Comparison of ENCODE assay signal across 17 mouse cellular contexts in the genomic region with DNA sequence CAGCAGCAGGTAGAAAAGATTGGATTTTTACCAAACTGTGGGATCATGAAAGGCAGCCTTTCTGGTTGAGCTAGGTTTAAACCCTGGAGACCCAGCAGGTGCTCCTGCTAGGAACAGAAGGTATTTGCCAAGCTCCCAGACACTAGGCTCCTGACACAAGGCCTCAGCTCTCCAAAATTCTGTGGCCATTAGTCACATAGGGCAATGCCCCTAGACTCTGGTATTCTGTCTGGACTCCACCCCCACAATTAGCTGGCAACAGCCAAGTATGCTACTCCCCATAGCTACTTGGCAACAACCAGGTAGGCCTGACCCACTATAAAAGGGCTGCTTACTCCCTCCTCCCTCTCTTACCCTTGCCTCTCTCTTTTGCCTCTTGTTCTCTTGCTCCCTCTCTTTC.
A peak's percentile ranks its signal among the peaks of the same experiment; 100 is the strongest.
DNase-seq lines count a peak whose midpoint lies in the region; ATAC-seq lines count a peak whose summit lies in the region.
"Had no signal": no experiment of that assay in that cellular context is flagged by ENCODE, and none has a peak within 500 bp of the region (broad histone marks: within the 10 kb centered on the region; RNA-seq: fewer than 3 reads in every experiment).

No protein-coding gene starts in this region.

- peak; percentile 74 for DNase-seq in 3T3-L1 (ENCODE audit: low read depth, low spot score)
- DNase-seq in NIH3T3 (ENCODE audit: low read depth), result peak; percentile 40
- DNase-seq in cerebellum, postnatal 10 days, result peak; percentile 15 to 19
- no peak for DNase-seq in T-cell, adult 2 months (ENCODE audit: low spot score)
- DNase-seq in thymus, postnatal 0 days (ENCODE audit: low spot score), result no peak
- DNase-seq: adrenal gland, postnatal 25 days; gastrocnemius, postnatal 14 days; heart, postnatal 4 days; kidney, adult 2 months; right cerebral cortex, adult 18-20 months had no signal

- ATAC-seq in lung, embryonic 16.5 days (ENCODE audit: low read depth), result peak; percentile 43; the same call in 1 of the 2 replicates
- ATAC-seq in heart, embryonic 11.5 days (replicated peaks; ENCODE audit: insufficient number of reproducible peaks, low FRiP score, low TSS enrichment), result no peak
- ATAC-seq: activated CD4-positive, CD25-positive, alpha-beta regulatory T cell, adult 4 months had no signal

- no peaks in the 10 kb centered on the region for H3K9me3 ChIP-seq in lung, embryonic 16.5 days (ENCODE audit: control insufficient read depth, low read length)
- no peaks in the 10 kb centered on the region for H3K9me3 ChIP-seq in heart, embryonic 11.5 days (replicated peaks; ENCODE audit: control insufficient read depth, low read length)
- H3K9me3 ChIP-seq: embryonic facial prominence, embryonic 15.5 days; limb, embryonic 12.5 days; liver, embryonic 15.5 days had no signal

- H3K4me1 ChIP-seq in lung, embryonic 16.5 days (replicated peaks; ENCODE audit: control insufficient read depth, insufficient read depth, low read length), result peaks cover 3% of the 10 kb centered on the region; the same call in 1 of the 2 replicates
- no peaks in the 10 kb centered on the region for H3K4me1 ChIP-seq in heart, embryonic 11.5 days (ENCODE audit: control insufficient read depth, insufficient read depth, low read length)
- H3K4me1 ChIP-seq: embryonic facial prominence, embryonic 15.5 days; limb, embryonic 12.5 days; liver, embryonic 15.5 days; megakaryocyte, embryonic 14.5 days had no signal

- no peaks in the 10 kb centered on the region for H3K36me3 ChIP-seq in lung, embryonic 16.5 days (ENCODE audit: control insufficient read depth, insufficient read depth, low read length)
- no peaks in the 10 kb centered on the region for H3K36me3 ChIP-seq in heart, embryonic 11.5 days (ENCODE audit: control insufficient read depth, insufficient read depth, low read length)
- H3K36me3 ChIP-seq: embryonic facial prominence, embryonic 15.5 days; limb, embryonic 12.5 days; liver, embryonic 15.5 days had no signal

- H3K27me3 ChIP-seq in lung, embryonic 16.5 days (ENCODE audit: control insufficient read depth, insufficient read depth, low read depth, low read length), result no peaks in the 10 kb centered on the region
- no peaks in the 10 kb centered on the region for H3K27me3 ChIP-seq in heart, embryonic 11.5 days (ENCODE audit: control insufficient read depth, insufficient read depth, low read length)
- H3K27me3 ChIP-seq: embryonic facial prominence, embryonic 15.5 days; limb, embryonic 12.5 days; liver, embryonic 15.5 days; megakaryocyte, embryonic 14.5 days had no signal

- no peak overlapping the region for H3K9ac ChIP-seq in lung, embryonic 16.5 days (ENCODE audit: low read length)
- no peak overlapping the region for H3K9ac ChIP-seq in heart, embryonic 11.5 days (ENCODE audit: low read depth, low read length)
- H3K9ac ChIP-seq: embryonic facial prominence, embryonic 15.5 days; limb, embryonic 12.5 days; liver, embryonic 15.5 days had no signal

- no peak overlapping the region for H3K4me3 ChIP-seq in lung, embryonic 16.5 days (ENCODE audit: low read length)
- H3K4me3 ChIP-seq in heart, embryonic 11.5 days (ENCODE audit: low read depth, low read length), result no peak overlapping the region
- H3K4me3 ChIP-seq: embryonic facial prominence, embryonic 15.5 days; limb, embryonic 12.5 days; liver, embryonic 15.5 days; megakaryocyte, embryonic 14.5 days had no signal

- peak overlapping the region; percentile 73 for H3K27ac ChIP-seq in lung, embryonic 16.5 days (ENCODE audit: low read length)
- H3K27ac ChIP-seq in heart, embryonic 11.5 days (ENCODE audit: low read depth, low read length), result no peak overlapping the region
- H3K27ac ChIP-seq: embryonic facial prominence, embryonic 15.5 days; limb, embryonic 12.5 days; liver, embryonic 15.5 days had no signal

- H3K4me2 ChIP-seq in lung, embryonic 16.5 days (ENCODE audit: low read depth, low read length), result no peak overlapping the region
- H3K4me2 ChIP-seq in heart, embryonic 11.5 days, result no peak overlapping the region
- H3K4me2 ChIP-seq: embryonic facial prominence, embryonic 15.5 days; limb, embryonic 12.5 days; liver, embryonic 15.5 days had no signal

Comparison
In these comparisons a context has a peak if more than half of its experiments do, and no peak if none do; other contexts are left out.
1. DNase-seq: peak in 3T3-L1 (single experiment), NIH3T3 (single experiment) and cerebellum, postnatal 10 days (2 of 2); none in T-cell, adult 2 months (single experiment) and thymus, postnatal 0 days (single experiment).